Mouse (Mus musculus) midbrain, embryonic 12.5 days (tissue): Measurements from ENCODE around the gene Rnase10. TPM values are rescaled to one million over a fixed set of nuclear protein-coding genes. Genes with fewer than 3 reads are reported as not detected.

Experiments used
- ATAC-seq: fragments of 200-750 bp; cut with Nextera tagmentation; 2 replicates; pipeline ENCODE4 v1.8.0; 2017; ENCODE audit warnings: low read depth, moderate TSS enrichment, moderate library complexity; ENCODE audit not compliant: low FRiP score
- H3K27ac ChIP-seq: fragments of 300-500 bp; sonication (generic); replicated peaks from 2 replicates; pipeline ENCODE4 v1.5.1; 2016; ENCODE audit warnings: mild to moderate bottlenecking
- H3K27me3 ChIP-seq: fragments of 300-500 bp; sonication (generic); 2 replicates; pipeline ENCODE4 v1.6.1; 2016; ENCODE audit warnings: mild to moderate bottlenecking
- H3K36me3 ChIP-seq: fragments of 300-500 bp; sonication (generic); 2 replicates; pipeline ENCODE4 v1.6.1; 2016
- H3K4me1 ChIP-seq: fragments of 300-500 bp; sonication (generic); 2 replicates; pipeline ENCODE4 v1.6.1; 2016
- H3K4me2 ChIP-seq: fragments of 300-500 bp; sonication (generic); replicated peaks from 2 replicates; pipeline ENCODE4 v1.6.1; 2016; ENCODE audit warnings: mild to moderate bottlenecking, moderate library complexity
- H3K4me3 ChIP-seq: fragments of 300-500 bp; sonication (generic); 2 replicates; pipeline ENCODE4 v1.5.1; 2016; ENCODE audit warnings: mild to moderate bottlenecking
- H3K9ac ChIP-seq: fragments of 300-500 bp; sonication (generic); replicated peaks from 2 replicates; pipeline ENCODE4 v1.6.1; 2016; ENCODE audit warnings: mild to moderate bottlenecking, moderate library complexity
- H3K9me3 ChIP-seq: fragments of 300-500 bp; sonication (generic); 2 replicates; pipeline ENCODE4 v1.6.1; 2016; ENCODE audit warnings: mild to moderate bottlenecking
- WGBS: fragments of 180-500 bp; shearing (Covaris S2); methylation state at CpG from one replicate; pipeline ENCODE4 v1.1.7; 2016; 5-methylcytosine and 5-hydroxymethylcytosine counted together
- polyA plus RNA-seq: library from polyadenylated mRNA; unstranded; fragments of >200 nt; fragmentation: Nextera tagmentation; extraction: Ambion mirVana; gene quantifications from 2 replicates; pipeline ENCODE4 v1.2.1, GENCODE M21; 2016

The Rnase10 gene
- polyA plus RNA-seq, 1 experiment from 2014 or later, result not detected

DNA sequence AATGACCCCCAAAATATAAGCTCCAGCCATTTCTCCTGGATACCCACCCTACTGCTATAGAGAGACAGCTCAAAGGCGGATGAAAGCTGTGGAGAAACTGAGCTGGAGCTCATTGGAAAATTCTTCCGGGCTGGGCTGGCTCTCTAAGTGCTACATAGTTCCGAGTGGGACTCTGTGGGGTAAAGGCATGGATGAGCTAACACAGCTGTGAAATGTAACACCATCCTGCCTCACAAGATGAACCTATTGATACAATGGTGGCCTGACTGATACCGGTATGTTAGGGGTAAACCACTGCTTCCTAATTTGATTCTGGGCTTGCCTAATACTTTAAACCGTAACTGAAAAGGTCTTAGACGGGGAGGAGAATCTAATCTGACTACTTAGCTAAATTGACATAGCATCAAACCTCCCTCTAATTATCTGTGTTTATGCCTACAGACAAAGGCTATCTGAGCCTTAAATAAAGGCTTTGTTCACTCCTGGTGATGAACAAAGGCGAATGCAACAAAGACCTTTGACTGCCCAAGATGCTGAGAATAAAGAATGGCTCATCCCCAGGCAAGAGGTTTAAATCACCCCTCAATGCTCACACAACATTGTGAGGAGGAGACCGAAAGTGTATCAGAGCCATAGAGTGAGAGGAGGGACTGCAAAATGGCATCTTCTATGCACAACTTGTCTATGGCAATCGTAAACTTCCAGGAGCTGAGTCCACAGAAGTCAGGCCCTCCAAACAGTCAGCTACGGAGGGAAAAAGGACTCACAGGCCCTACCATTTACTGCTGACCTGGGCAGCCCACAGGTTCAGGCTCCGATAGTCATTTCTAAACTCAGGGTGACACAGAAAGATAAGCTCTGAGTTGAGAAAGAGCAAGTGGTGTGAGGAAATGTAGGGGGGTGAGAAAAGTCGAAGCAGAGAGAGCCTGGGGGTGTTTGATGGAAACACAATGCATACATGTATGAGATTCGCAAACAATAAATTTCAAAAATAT, 47.0 kb downstream of the Rnase10 start:
- Histone ChIP-seq H3K27me3 (peaks cover 4% of the 10 kb centered on the region; the same call in 1 of the 2 replicates), H3K9me3 (no peaks in the 10 kb centered on the region), H3K27ac (no peak overlapping the region), H3K4me2 (peak overlapping the region; percentile 2; the same call in 1 of the 2 replicates), H3K4me1 (peaks cover 12% of the 10 kb centered on the region; the same call in 1 of the 2 replicates), H3K36me3 (no peaks in the 10 kb centered on the region), H3K9ac (no peak overlapping the region), H3K4me3 (no peak overlapping the region)
- 0 out of 2 replicates have a peak, but pooled peaks have one; percentile 38 for ATAC-seq
- 21% methylated on average over 13 of the region's 13 CpGs for WGBS

GRCm38 (mm10) chr14:51057401-51057831, 49.9 kb downstream of the Rnase10 start, which contains the start of gene Rnase12:
Gene Rnase12 (minus strand): TSS chr14:51057661.
- Histone ChIP-seq H3K4me1 (peaks cover 12% of the 10 kb centered on the region; the same call in 1 of the 2 replicates), H3K9me3 (no peaks in the 10 kb centered on the region), H3K36me3 (no peaks in the 10 kb centered on the region), H3K4me2 (no peak within 1 kb of the TSS), H3K27me3 (no peaks in the 10 kb centered on the region; the same call in 1 of the 2 replicates), H3K9ac (no peak within 1 kb of the TSS), H3K27ac (no peak within 1 kb of the TSS), H3K4me3 (no peak within 1 kb of the TSS)
- 75% methylated on average over 9 of the region's 9 CpGs for WGBS
- no peak for ATAC-seq

Other genes starting within 250 kb of the Rnase10 start
- 108 and 121 TPM in 2 replicates for gene Ttc5, start 222.2 kb upstream of the Rnase10 start, polyA plus RNA-seq
- gene Ccnb1ip1, start 200.0 kb upstream of the Rnase10 start, polyA plus RNA-seq, result not detected in 2 replicates
- 52.1 and 55.8 TPM in 2 replicates for gene Parp2, start 199.9 kb upstream of the Rnase10 start, polyA plus RNA-seq
- 3.7 and 5.1 TPM in 2 replicates for gene Tep1, start 137.2 kb upstream of the Rnase10 start, polyA plus RNA-seq
- gene Klhl33, start 110.2 kb upstream of the Rnase10 start, polyA plus RNA-seq, result 0.35 and 0.60 TPM in 2 replicates
- 141 and 147 TPM in 2 replicates for gene Osgep, start 82.9 kb upstream of the Rnase10 start, polyA plus RNA-seq
- 321 and 333 TPM in 2 replicates for gene Apex1, start 82.8 kb upstream of the Rnase10 start, polyA plus RNA-seq
- 68.3 and 72.8 TPM in 2 replicates for gene Pip4p1, start 76.9 kb upstream of the Rnase10 start, polyA plus RNA-seq
- gene Pnp, start 76.7 kb upstream of the Rnase10 start, polyA plus RNA-seq, result 50.0 and 50.1 TPM in 2 replicates
- not detected in 2 replicates for gene Gm49342, start 63.2 kb upstream of the Rnase10 start, polyA plus RNA-seq
- gene Pnp2, start 51.8 kb upstream of the Rnase10 start, polyA plus RNA-seq, result 0.46 and 0.52 TPM in 2 replicates
- gene Rnase9, start 34.1 kb downstream of the Rnase10 start, polyA plus RNA-seq, result not detected in 2 replicates
- gene Rnase11, start 42.4 kb downstream of the Rnase10 start, polyA plus RNA-seq, result not detected in 2 replicates
- not detected in 2 replicates for gene Rnase12, start 49.9 kb downstream of the Rnase10 start, polyA plus RNA-seq
- 0.03 TPM in 1 of 2 replicates, not detected in the other for gene Olfr750, start 66.7 kb downstream of the Rnase10 start, polyA plus RNA-seq
- 12.0 and 14.2 TPM in 2 replicates for gene Rnase4, start 83.3 kb downstream of the Rnase10 start, polyA plus RNA-seq
- 1.9 and 3.2 TPM in 2 replicates for gene Ang, start 83.4 kb downstream of the Rnase10 start, polyA plus RNA-seq
- not detected in 2 replicates for gene Eddm3b, start 106.7 kb downstream of the Rnase10 start, polyA plus RNA-seq
- 0.43 and 0.50 TPM in 2 replicates for gene Rnase6, start 116.2 kb downstream of the Rnase10 start, polyA plus RNA-seq
- not detected in 2 replicates for gene Rnase1, start 139.0 kb downstream of the Rnase10 start, polyA plus RNA-seq
- gene Rnase2b, start 154.5 kb downstream of the Rnase10 start, polyA plus RNA-seq, result not detected in 2 replicates
- not detected in 2 replicates for gene Ang2, start 191.4 kb downstream of the Rnase10 start, polyA plus RNA-seq
- not detected in 2 replicates for gene Ear14, start 195.6 kb downstream of the Rnase10 start, polyA plus RNA-seq
- gene Rnase2a, start 248.4 kb downstream of the Rnase10 start, polyA plus RNA-seq, result not detected in 2 replicates